Mouse (Mus musculus) neural tube, embryonic 11.5 days (tissue): ENCODE data around the gene Stc2. TPM values are rescaled to one million over a fixed set of nuclear protein-coding genes. Genes with fewer than 3 reads are reported as not detected.

Source experiments
- ATAC-seq: fragments of 200-750 bp; cut with Nextera tagmentation; 2 replicates; pipeline ENCODE4 v1.8.0; 2017; ENCODE audit warnings: moderate number of reproducible peaks, mild to moderate bottlenecking, moderate TSS enrichment, moderate library complexity; ENCODE audit not compliant: insufficient read depth, low FRiP score, low TSS enrichment
- DNase-seq: peaks from one replicate; pipeline ENCODE4 v3.0.0-alpha.2; 2015; ENCODE audit warnings: low spot score
- H3K27ac ChIP-seq: fragments of 300-500 bp; sonication (generic); 2 replicates; pipeline ENCODE4 v1.5.1; 2014; ENCODE audit warnings: low read depth, mild to moderate bottlenecking, low read length
- H3K27me3 ChIP-seq: fragments of 300-500 bp; sonication (generic); 2 replicates; pipeline ENCODE4 v1.6.1; 2014; ENCODE audit warnings: mild to moderate bottlenecking, low read length, mixed read lengths; ENCODE audit not compliant: control insufficient read depth, insufficient read depth
- H3K36me3 ChIP-seq: fragments of 300-500 bp; sonication (generic); 2 replicates; pipeline ENCODE4 v1.6.1; 2014; ENCODE audit warnings: mild to moderate bottlenecking, low read length, moderate library complexity, mixed read lengths; ENCODE audit not compliant: control insufficient read depth, insufficient read depth
- H3K4me1 ChIP-seq: fragments of 300-500 bp; sonication (generic); 2 replicates; pipeline ENCODE4 v1.6.1; 2014; ENCODE audit warnings: low read length, mixed read lengths; ENCODE audit not compliant: control insufficient read depth, insufficient read depth
- H3K4me2 ChIP-seq: fragments of 300-500 bp; sonication (generic); 2 replicates; pipeline ENCODE4 v1.6.1; 2014; ENCODE audit warnings: low read depth, mild to moderate bottlenecking, moderate library complexity
- H3K4me3 ChIP-seq: fragments of 300-500 bp; sonication (generic); 2 replicates; pipeline ENCODE4 v1.5.1; 2014; ENCODE audit warnings: low read depth, low read length
- H3K9ac ChIP-seq: fragments of 300-500 bp; sonication (generic); 2 replicates; pipeline ENCODE4 v1.6.1; 2014; ENCODE audit warnings: mild to moderate bottlenecking, low read length
- H3K9me3 ChIP-seq: fragments of 300-500 bp; sonication (generic); 2 replicates; pipeline ENCODE4 v1.6.1; 2016; ENCODE audit warnings: low read length; ENCODE audit not compliant: control insufficient read depth
- WGBS: fragments of 180-500 bp; shearing (Covaris S2); extraction: QIAGEN DNeasy Blood & Tissue Kit; methylation state at CpG from one replicate; pipeline ENCODE4 v1.1.7; 2014; 5-methylcytosine and 5-hydroxymethylcytosine counted together
- polyA plus RNA-seq: library from polyadenylated mRNA; unstranded; fragments of >200 nt; fragmentation: Nextera tagmentation; extraction: Ambion mirVana; gene quantifications from 2 replicates; pipeline ENCODE4 v1.2.1, GENCODE M21; 2014

Gene Stc2
- polyA plus RNA-seq, 1 experiment from 2014 or later, result 0.31 TPM

DNA sequence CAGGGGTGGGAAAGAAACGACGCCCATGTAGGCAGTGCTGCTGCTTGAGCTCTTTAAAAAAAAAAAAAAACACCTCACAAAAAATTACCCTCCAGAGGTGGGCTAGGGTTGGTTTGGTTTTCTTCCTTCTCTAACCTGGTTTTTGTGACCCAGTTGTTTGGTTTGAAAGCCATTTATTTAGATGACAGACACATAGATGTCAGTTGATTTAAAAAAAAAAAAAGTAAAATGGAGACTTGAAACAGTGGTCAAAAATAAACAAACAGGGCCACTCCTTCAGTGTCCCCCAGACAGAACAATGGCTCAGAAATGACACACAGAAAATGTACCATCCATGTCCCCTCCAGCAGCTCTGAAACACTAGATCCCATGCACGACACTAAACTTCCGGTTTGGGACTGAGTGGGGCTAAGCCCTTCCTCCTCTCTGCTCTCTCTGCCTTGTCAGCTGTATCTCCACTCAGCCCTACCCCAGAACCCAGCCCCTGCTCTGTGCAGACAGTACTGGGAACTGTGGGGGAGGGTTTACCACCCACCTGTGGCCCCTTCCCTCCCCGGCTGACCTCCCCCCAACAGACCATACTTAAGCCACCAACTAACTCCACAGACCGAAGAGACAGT lies 10.5 kb downstream of the Stc2 start:
- ATAC-seq (no peak), DNase-seq (no peak)
- WGBS, result 87% methylated on average over 6 of the region's 6 CpGs
- no peaks in the 10 kb centered on the region for H3K9me3 ChIP-seq
- no peaks in the 10 kb centered on the region for H3K36me3 ChIP-seq
- no peak overlapping the region for H3K27ac ChIP-seq
- no peak overlapping the region for H3K9ac ChIP-seq
- no peaks in the 10 kb centered on the region for H3K27me3 ChIP-seq
- H3K4me2 ChIP-seq, result no peak overlapping the region
- no peaks in the 10 kb centered on the region for H3K4me1 ChIP-seq
- H3K4me3 ChIP-seq, result no peak overlapping the region

DNA sequence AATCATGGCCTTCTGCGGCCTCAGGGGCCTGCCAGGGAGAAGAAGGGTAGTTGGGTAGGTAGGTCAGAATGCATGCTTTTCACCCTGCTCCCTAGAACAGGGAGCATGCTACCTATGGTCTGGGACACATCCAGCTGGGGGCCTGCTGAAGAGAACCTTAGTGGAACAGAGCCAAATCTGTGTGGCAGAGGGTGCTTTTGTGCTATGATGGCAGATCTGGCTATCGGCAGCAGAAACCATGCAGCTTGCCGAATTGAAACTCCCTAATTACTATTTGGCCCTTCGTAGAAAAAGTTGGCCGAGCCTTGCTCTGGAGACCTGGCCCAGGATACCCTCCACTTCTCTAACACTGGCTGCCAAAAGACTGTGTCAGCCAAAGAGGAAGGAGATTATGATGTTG lies 11.4 kb downstream of the Stc2 start:
- Histone ChIP-seq H3K27me3 (no peaks in the 10 kb centered on the region), H3K9me3 (no peaks in the 10 kb centered on the region), H3K36me3 (no peaks in the 10 kb centered on the region), H3K4me3 (no peak overlapping the region), H3K27ac (no peak overlapping the region), H3K4me2 (no peak overlapping the region), H3K9ac (no peak overlapping the region), H3K4me1 (no peaks in the 10 kb centered on the region)
- ATAC-seq (no peak), DNase-seq (no peak)
- WGBS, result 90% methylated on average over 5 of the region's 5 CpGs

DNA sequence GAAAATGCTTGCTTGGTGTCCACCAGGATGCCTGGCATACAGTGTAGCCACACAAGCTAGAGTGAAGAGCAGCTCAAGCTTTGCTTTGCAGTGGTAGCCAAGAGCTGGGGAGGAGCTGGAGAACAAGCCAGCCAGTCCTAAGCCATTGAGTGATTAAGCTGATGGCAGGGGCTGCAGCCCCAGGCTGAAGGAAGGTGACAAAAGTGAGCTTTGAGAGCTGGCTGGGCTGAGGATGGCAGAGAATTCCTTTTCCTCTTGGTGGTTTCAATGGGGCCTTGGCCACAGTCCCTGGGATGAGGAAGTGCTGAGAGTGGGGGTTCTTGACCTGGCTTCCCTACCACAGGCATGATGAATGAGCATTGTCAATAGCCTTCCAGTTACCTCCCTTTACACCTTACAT lies 13.0 kb downstream of the Stc2 start:
- Histone ChIP-seq H3K27me3 (no peaks in the 10 kb centered on the region), H3K36me3 (no peaks in the 10 kb centered on the region), H3K27ac (no peak overlapping the region), H3K4me3 (no peak overlapping the region), H3K9ac (no peak overlapping the region), H3K4me2 (no peak overlapping the region), H3K4me1 (no peaks in the 10 kb centered on the region), H3K9me3 (no peaks in the 10 kb centered on the region)
- ATAC-seq (no peak), DNase-seq (no peak)

- 91% methylated on average over 1 of the region's 1 CpGs for WGBS
- DNase-seq, result no peak
- Histone ChIP-seq H3K9ac (no peak overlapping the region), H3K27me3 (no peaks in the 10 kb centered on the region), H3K36me3 (no peaks in the 10 kb centered on the region), H3K9me3 (no peaks in the 10 kb centered on the region), H3K4me3 (no peak overlapping the region), H3K4me2 (no peak overlapping the region), H3K27ac (no peak overlapping the region), H3K4me1 (no peaks in the 10 kb centered on the region)
- ATAC-seq, result no peak
Observed at GRCm38 (mm10) chr11:31355737-31356136, 14.1 kb downstream of the Stc2 start.

DNA sequence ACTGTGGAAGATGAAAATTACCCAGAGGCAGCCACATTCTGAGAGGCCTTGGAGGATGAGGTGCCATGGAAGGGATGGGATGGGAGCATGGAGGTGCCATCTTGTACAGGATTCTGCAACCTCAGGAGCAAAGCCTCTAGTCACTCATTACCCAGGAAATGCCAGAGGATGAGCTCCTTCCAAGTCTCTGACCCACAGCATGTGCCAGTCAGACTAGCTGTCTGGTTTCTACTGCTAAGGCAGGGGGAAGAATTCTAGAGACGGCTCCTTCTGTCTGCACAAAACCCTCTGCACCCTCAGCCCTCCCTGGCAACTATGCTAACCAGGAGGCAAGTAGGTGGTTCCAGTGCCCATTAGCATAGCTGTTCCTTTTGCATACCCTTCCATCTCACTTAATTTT lies 15.4 kb downstream of the Stc2 start:
- Histone ChIP-seq H3K27me3 (no peaks in the 10 kb centered on the region), H3K4me1 (no peaks in the 10 kb centered on the region), H3K9ac (no peak overlapping the region), H3K27ac (no peak overlapping the region), H3K9me3 (no peaks in the 10 kb centered on the region), H3K36me3 (no peaks in the 10 kb centered on the region), H3K4me3 (no peak overlapping the region), H3K4me2 (no peak overlapping the region)
- no peak for DNase-seq
- no peak for ATAC-seq
- whole genome bisulfite sequencing, result 79% methylated on average over 1 of the region's 1 CpGs

Other genes starting within 250 kb of the Stc2 start
- not detected in 2 replicates for gene Gm17332, start 187.6 kb downstream of the Stc2 start, polyA plus RNA-seq